Mouse (Mus musculus): ENCODE results near the gene Tmbim4.

DNA sequence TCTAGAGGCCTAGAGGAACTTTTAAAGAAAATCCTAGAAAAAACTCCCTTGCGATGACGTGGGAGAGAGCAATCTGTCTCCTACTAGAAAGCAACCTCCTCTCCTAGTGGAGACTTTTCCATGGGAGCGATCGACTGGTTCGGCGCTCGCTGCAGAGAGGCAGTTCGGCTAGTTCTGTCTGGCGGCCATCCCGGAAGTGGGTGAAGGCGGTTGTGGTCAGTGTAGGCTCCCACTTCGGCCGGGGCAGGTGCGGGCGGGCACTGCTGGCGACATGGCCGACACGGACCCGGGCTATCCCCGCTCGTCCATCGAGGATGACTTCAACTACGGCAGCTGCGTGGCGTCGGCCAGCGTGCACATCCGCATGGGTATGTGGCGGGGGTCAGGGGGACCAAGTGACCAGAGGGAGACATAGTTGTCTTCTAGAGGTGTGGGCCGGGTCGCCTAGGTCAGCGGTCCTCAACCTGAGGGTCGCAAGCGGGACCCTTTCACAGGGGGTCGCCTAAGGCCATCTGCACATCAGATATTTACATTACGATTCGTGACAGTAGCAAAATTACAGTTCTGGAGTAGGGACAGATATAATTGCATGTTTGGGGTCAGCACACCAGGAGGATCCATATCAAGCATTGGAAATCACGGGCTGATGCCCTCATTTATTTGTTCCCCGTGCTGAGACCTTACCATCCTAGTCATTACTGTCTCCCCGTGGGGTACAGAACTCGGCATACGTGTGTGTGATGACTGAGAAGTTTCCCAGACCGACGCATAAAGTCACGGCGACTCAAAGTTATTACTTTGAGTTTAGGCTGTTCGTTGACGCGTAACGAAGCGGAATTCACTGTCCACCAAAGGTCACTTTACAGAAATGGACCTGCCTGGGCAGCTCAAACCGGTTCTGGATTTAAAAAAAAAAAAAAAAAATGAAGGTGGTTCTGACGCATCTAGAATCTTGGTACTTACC, 7.5 kb downstream of the Tmbim4 start:
- TF ChIP-seq CTCF (conservative IDR thresholded peaks at IDR 0.05; ENCODE audit: low read length) (no peak), POU5F1 (IDR thresholded peaks at IDR 0.05; ENCODE audit: borderline replicate concordance, low read length) (no peak)

Data from E14TG2a.4 (cell line).